Mouse (Mus musculus) cerebellum, adult 9-11 months (tissue): ENCODE data around the gene Tle3.

ENCODE experiments used
- DNase-seq: peaks from one replicate; pipeline ENCODE4 v3.0.0; 2022

Gene Tle3

DNA sequence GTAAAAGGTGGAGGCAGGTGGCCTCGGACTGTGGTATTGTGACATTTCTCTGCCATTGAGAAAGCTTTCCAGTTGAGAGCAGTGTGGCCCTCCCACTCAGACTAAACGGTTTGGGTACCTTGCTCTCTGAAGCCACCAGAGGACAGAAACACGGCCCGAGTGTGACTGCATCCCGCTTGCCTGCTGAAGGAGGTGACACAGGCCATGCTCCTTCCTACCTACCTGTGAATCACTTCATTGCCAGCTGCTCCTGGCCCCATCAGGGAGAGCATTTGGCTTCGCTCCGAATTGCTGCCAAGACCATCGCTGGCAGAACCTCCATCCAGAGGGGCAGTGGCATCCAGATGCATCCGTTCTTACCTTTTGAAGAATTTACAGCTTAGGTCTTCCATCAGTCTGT lies 26.0 kb downstream of the Tle3 start:
- no peak for DNase-seq

DNA sequence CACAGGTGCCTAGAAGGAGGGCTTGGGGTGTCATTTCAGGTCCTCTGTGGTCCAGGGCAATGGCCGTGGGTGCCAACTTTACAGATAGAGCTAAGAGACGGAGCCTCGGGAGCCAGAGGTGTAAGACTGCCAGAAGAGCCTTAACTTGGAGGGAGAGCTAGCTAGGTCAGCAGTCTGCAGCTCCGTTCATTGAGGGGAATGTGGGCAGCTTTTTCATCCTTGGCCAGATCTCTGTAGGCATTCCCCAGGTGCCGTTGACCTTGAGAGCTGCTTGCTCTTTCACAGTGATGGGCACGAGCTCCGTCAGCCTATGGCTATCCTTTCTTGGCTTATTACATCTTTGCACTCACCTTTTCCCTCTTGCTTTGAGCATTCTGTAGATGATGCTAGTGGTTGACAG lies 28.0 kb downstream of the Tle3 start:
- no peak for DNase-seq

DNA sequence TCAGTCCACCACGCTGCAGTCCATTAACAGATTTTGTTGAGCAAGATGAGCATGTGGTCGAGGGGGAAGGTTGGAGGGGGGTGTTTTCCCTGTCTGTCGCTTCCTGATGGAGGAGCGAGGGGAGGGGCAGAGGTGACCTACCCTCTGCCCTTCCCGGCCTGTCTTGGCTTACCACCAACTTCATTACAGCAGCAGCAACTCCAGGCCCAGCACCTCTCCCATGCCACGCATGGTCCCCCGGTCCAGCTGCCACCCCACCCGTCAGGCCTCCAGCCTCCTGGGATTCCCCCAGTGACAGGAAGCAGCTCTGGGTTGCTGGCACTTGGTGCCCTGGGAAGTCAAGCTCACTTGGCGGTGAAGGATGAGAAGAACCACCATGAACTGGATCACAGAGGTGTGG lies 29.5 kb downstream of the Tle3 start:
- DNase-seq: no peak

DNA sequence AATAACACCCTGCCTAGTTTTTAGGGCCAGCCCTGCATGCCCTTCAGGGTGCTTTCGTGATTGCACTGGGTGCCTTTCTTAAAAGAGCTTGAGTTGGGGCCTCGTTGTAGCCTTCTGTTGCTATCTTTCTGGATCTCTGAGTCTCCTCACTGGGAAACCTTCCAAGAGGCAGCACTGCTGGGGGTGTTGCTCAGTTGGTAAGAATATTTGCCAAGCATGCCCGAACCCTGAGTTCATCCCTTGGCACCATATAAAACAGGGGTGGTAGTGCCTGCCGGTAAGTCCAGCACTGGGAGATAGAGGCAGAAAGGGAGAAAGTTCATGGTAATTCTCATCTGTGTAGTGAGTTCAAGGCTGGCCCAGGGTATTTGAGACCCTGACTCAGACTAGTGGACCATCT lies 30.1 kb downstream of the Tle3 start:
- no peak for DNase-seq

DNA sequence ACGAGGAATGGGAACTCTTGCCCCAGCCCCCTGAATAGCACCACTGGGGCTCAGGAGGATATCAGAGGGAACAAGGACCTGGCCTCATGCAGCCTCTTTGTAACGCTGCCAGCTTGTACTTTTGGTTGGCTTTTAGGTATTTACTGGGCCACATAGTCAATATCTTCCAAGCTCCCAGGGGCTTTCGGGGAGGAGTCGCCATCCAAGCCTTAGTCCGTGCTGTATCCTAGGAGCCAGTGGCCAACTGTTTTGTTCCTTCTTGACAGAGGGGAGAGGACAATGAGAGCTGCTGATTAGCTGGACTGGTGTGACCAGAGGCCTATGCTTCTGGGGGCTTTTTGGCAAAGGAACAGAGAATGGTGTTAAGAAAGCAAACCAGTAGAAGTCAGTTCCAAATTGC lies 30.6 kb downstream of the Tle3 start:
- DNase-seq: no peak

DNA sequence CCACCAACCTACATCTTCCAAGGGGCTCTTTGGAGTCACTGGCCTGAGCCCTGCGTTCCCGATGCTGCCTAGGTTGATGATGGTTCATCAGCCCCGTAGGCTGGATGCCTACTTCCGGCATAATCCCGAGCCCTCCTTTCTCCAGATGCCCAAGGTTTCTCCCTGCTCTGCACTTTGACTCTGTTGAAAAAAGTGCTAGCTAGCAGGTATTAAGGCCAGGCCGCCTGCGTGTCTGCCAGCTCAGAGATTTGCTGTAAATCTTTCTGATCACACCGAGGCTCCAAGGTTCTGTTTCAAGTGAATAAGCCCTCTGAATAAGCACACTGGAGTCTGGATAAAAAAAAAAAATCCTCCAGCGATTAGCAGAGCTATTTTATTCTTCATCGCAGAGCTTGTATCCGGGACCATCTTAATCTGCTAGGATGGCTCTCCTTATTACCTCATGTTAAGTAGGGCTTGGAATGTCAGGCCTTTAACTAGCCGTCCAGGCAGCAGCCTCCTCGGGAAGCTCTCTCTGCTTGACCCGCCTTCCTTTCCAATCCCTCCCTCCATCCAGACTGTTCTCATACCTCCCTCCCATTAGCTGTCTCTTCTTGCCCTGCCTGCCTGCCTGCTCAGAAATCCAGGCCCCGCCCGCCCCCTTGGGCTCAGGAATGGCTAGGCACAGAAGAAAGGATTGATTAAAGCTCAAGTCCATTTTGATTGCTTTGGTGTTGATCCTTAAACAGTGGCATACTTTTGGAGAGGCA lies 31.9 kb downstream of the Tle3 start:
- DNase-seq: no peak

DNA sequence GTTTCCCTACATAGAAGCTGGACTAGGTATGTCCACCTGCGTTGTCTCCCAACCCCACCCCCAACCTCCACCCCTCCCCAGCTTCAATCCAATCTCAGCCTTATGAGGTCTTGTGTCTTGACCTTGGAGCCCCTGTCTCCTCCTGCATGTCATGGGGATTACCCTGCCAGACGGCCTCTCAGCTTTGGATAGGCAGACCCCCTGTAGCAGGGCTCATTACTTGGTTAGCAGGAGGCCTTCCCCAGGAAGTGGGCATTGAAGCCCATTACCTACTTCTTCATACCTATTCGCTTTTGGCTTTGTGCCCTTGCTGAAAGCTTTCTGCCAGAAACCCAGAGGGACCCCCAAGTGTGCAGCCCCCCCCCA lies 32.4 kb downstream of the Tle3 start:
- no peak for DNase-seq

DNA sequence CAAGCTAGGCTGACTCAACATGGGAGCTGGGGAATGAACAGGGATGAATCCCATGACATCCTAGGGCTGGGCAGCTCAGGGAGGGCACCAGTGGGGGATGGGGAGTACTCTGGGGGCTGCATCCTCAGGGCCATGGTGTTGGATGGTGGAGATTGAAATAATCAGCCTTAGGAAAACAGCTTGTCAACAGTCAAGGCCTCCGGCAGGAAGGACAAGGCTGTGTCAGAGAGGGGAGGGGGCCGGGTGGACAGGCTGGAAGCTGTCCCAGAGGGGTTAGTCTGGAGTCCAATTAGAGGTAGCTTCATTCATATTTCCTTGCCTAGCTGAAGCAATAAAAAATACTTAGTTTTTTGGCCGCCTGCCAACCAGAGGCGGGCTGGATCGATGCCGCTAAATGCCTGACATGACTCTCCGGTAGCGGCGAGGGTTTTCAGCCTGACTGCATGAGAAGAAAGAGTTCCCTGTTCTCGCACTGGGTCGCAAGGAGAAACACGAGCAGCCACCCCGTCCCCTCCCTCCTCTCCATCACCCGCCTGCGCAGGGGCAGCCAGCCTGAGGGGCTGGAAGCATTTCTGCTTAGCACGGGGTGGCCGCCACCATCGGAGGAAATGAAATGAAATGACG lies 32.9 kb downstream of the Tle3 start:
- DNase-seq: peak; percentile 64

DNA sequence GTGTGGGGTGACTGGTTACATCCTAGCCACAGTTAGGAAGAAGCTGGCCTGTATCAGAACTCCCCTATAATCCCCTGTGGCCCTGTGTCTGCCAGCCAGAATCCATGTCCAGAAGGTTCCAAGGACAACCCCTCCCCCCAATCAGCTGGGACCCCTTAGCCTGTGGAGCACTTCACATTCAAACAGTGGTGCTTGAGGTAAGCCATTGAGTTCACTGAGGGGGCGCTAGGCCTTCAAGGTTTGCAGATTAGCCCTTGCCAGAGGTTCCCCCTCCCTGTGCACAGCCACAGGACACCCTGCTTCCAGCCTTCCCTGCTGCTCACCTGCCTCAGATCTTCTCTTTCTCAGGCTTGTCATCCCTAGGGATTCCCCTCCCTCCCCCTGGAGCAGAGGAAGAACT lies 34.2 kb downstream of the Tle3 start:
- no peak for DNase-seq

DNA sequence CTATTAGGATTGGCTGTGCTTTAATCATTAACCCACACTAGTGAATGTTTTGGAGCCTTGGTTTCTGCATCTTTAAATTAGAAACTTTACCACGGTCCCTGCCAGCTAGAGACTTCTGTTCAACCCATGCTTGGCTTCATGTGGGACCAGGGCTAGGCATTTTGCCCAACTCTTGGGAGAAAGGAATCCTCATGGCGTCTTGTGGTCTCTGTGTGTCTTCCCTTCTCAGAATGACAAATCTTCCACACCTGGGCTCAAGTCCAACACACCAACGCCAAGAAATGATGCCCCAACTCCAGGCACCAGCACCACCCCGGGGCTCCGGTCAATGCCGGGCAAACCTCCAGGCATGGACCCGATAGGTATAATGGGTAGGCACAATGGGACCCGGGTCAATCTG lies 36.9 kb downstream of the Tle3 start:
- peak; percentile 39 for DNase-seq

DNA sequence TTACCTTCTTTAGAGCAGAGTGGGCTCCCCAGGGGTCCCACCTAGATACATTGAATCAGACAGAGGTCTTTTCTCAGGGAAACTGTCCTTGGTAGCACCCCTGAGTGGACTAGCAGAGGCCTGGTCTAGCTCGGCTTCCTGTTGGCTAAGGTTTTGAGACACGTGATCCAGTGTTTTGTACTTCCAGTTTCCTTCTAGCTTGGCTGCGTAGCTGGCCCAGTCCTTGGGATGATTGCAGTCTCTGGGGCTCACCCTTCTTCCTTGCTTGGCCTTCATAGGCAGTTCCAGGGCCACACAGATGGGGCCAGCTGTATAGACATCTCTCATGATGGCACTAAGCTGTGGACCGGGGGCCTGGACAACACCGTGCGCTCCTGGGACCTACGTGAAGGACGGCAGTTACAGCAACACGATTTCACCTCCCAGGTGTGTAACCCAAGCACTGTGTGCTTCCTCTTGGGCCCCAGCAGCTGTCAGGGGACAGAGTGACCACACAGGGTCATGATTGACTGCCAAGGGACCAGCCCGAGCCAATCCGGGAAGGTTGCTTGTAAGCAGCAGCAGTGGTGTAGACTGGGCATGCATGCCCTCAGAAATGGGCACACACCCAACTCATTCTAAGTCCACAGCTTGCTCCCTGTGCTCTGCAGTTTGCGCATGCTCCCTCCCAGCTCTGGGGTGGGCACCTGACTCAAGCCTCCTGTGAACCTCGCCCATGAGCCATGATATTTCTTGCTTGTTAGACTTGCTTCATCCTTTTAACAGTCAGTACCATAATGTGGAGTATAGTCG lies 41.7 kb downstream of the Tle3 start:
- no peak for DNase-seq

DNA sequence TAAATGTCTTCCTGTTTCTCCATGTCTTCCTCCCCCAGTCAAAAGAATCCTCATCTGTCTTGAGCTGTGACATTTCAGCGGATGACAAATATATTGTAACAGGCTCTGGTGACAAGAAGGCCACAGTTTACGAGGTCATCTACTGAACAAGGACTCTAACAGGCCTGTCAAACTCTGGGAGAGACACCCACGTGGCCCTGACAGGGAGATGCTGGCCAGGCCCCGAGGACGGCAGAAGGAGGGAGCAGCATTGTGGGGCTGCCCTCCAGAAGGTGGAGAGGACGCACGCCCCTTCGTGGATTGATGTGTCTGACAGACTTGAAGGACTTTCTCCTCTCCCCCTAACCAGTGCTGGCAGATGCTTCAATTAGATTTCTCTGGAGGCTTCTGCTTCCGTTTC lies 44.4 kb downstream of the Tle3 start:
- DNase-seq: no peak

DNA sequence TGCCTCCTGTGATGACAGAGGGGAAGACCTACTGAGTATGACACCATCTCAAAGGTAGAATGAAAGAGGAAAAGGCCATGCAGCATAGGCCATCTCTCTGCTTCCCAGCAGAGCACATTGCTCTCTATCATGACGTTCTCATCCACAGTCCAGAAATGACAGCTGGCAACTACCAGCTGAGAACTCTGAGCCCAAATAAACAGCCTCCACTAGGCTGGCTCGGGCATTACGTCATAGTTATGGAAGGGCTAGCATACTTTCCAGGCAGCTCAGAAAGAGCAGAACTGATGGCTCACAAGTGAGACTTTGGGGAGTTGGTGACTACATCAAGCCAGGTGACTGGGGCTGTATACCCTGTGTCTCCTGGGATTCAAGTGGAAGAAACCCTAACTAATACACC lies 49.5 kb downstream of the Tle3 start:
- DNase-seq: no peak

DNA sequence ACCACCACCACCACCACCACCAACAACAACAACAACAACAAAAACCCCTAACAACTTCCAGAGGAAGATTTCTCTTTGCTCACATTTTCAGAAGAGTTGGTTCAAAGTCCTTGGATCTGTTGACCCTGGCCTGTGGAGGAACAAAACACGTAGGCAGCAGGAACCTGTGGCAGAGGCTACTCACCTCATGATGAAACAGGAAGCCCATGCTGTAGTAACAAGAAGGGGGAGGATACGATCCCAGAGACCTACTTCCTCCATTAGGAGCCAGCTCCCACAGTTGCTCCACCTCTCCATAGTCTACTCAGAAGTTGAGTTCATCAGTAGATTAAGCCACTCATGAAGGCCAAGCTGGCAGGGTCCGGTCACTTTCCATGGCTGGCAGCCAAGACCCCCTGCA lies 52.1 kb downstream of the Tle3 start:
- no peak for DNase-seq

DNA sequence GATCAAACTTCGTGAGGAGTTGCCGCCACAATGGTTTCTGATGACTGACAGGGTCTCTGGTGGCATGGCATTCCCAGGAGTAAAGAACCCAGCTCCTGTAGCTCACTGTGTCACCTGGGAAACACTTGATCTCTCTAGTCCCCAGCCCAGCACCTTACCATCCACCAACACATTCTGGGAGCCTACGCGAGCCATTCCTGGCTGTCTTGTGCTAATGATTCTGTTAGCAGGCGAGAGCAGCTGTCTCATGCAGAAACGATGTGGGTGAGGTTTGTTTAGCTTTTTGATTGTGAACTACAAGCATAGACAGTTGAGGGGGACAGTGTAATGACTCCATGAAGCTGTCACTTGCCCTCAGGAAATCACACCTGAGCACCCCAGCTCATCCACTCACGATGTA lies 54.3 kb downstream of the Tle3 start:
- no peak for DNase-seq

DNA sequence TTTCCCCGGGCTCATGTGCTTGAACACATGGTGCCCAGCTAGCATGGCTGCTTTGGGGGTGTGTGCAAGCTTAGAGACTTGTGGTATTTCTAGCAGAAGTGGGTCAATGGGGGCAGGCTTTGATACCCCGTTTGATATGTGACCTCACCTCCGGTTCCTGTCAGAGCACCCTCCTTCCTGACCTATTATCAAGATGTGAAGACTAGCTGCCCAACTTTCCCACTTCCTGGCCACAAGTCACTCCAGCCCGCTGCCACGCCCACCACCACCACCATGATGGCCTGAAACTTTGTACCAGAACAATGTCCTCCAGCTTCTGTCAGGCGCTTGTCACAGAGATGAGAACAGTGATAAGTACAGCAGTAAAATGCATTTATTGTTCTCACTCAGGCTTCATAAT lies 54.9 kb downstream of the Tle3 start:
- DNase-seq: no peak

DNA sequence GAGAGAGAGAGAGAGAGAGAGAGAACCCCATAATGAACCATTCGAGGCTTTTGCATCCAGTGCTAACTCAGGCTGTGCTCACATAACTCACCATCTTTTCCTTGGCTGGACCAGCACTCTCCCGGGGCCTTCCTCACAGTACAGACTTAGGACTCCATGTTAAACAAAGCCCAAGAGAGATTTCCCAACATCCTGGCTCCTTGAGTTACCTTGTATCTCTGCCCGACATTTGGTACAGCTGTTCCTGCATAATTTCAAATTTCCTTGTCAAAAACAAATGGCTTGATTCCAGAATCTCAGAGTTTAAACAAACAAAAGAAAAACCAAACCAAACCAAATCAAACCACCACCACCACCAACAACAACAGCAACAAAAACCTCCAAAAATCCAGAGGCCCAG lies 55.7 kb downstream of the Tle3 start:
- DNase-seq: no peak

DNA sequence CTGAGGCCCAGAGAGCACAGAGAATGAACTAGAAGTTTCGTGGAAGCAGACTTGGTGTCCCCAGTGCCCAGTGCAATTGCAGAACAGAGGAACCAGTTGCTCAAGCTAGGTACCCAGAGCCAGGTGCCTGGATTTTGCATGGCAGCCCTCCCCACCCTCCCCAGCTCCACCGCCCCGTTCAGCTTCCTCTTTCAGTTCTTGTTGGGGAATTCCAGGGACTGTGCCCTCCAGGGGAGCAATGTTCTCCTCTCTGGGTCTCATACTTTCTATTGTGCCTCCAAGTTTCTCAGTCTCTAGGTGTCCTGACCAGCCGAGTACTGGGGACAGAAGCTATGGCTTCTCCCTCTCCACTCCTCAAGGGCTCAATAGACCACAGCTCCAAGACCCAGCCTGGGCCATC lies 59.7 kb downstream of the Tle3 start:
- DNase-seq: no peak

DNA sequence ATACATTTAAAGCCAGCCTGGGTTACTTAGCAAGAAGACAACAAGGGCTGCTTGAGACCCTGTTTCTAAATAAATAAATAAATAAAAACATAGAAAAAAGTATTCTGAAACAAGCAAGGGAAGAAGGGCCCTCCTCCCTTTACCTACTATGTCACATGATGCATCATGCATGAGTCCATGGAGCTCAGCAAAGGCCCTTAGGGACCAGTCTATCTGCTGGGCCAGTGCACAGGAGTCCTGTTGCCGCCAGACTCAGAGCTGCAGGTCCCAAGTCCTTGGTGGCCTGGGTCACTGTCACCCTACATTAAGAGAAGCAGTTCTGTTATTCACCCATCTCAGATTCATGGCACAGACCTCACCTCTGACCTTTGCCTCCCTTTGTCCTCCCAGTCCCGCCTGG lies 61.0 kb downstream of the Tle3 start:
- no peak for DNase-seq

DNA sequence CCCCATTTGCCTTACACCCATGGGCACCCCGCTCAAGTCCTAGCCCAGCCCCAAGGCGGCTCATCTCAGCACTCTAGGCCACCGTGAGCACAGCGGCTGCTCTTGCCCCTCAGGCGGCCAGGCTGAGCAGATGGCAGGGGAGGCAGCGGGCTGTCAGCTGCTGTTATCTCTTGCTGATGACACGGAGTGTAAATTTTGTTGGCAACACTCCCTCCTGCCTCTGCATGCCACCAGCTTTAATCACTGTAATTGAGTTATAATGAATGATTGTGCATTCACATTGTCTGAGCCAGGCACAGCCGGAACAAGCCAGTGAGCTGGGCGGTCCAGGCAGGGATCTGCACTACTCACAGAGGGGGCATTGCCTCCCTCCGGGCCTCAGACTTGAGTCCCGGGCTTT lies 61.9 kb downstream of the Tle3 start:
- peak; percentile 71 for DNase-seq

DNA sequence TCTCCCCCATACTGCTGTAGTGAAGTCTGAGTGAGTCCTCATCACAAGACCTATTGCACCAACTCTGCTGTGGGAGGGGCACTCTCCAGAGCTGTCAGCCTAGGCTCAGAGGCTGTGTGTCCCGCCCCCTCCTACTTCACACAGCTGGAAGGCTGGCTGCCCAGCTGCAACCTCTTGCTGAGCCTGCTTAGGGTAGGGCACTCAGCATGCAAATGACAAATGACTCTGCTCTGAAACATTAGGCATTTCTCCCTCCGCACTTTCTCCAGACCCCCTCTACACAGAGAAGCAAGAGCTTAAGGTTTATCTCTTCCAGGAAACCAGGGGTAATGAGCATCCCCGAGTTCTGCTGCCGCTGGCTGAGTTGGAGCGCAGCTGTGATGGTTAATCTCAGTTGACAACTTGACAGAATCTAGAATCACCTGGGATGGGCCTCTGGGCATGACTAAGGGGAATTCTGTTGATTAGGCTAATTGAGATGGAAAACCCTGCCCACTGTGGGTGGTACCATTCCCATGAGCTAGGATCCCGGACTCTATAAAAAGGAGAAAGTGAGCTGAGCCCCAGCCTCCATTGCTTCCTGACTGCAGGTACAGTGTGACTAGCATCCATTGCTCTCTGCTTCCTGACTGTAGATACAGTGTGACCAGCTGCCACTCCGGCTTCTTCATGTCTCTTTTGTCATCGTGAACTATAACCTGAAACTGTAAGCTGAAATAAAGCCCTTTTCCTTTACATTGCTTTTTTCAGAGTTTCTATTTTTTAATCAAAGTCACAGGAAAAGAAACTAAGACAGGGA lies 63.2 kb downstream of the Tle3 start:
- no peak for DNase-seq

DNA sequence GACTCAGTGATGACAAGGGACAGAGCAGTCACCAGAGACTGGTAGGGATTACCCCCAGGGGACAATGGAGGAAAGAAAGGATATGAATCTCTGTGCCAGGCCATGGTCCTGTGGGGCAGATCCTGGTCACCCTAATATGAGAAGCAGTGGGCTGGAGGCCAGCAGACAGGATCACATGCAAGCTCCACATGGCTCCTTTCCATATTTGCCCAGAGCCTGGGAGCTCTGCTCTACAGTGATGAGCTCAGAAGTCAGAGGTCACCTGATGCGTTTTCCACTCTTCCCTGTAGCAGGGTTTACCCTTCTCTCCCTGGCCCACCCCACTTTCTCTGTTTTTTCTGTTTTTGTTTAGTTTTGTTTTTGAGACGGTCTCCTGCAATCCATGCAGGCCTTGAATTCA lies 63.9 kb downstream of the Tle3 start:
- no peak for DNase-seq

DNA sequence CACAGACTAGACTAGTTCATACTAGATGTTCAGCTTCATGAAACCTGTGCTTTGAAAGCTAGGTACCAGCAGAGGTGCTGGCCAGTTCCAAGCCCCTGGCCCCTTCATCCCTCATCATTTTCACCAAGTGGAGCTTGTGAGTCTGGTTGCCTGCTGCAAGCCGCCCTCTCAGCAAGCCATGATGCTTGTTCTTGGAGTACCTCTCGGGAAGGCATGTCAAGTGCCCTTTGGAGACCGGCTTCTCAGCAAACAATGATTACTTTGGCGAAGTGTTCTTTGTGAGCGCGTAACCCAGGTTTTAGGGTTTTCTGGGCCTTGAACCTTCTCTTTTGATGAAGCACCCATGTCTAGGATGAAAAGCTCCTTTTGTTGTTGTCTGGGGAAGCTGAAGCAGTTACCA lies 64.6 kb downstream of the Tle3 start:
- DNase-seq: no peak

DNA sequence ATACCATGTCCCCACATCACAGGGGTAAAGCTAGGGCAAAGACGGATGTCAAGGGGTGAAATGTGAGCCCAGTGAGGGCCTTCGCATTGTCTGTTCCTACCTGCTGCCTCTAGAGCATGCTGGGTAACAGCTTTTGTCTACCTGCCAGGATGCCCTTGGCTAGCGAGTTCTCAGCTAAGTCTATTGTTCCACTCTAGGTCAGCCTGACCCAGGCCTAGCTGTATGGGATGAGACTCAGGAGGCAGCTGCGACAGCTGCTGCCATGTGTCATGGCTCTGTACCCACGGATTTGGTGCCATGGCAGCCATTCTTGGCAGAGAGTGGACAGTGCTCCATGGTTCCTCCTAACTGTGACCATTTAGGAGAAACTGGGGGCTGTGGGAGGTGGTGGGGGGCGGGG lies 66.9 kb downstream of the Tle3 start:
- no peak for DNase-seq
